8 mouse cellular contexts compared by ENCODE assay signal in genomic region chr14:61684473-61685230, GRCm38 (mm10).
DNase-seq lines count a peak whose midpoint lies in the region; ATAC-seq and TF ChIP-seq lines count a peak whose summit lies in the region.

No protein-coding gene starts in this region.

- no peaks in the 10 kb centered on the region for H3K9me3 ChIP-seq in hindbrain, embryonic 13.5 days
- H3K9me3 ChIP-seq in midbrain, embryonic 13.5 days, result no peaks in the 10 kb centered on the region

- 0 out of 2 replicates have a peak overlapping the region, but pooled peaks have one; percentile 0 for H3K4me3 ChIP-seq in cortical plate, adult 2 months (ENCODE audit: insufficient read depth, low read length)
- H3K4me3 ChIP-seq in hindbrain, embryonic 13.5 days, result peak overlapping the region; percentile 19
- H3K4me3 ChIP-seq in midbrain, embryonic 13.5 days (replicated peaks), result 0 out of 2 replicates have a peak overlapping the region, but pooled peaks have one; percentile 17

- H3K36me3 ChIP-seq in hindbrain, embryonic 13.5 days, result no peaks in the 10 kb centered on the region
- H3K36me3 ChIP-seq in midbrain, embryonic 13.5 days, result no peaks in the 10 kb centered on the region

- TF ChIP-seq CTCF in cortical plate, adult 2 months (IDR thresholded peaks at IDR 0.05; ENCODE audit: extremely low read depth, insufficient read depth, low read length), result no peak

- H3K4me1 ChIP-seq in cortical plate, adult 2 months (ENCODE audit: control insufficient read depth, insufficient read depth, low read length), result no peaks in the 10 kb centered on the region; the same call in 1 of the 2 replicates
- peaks cover 42% of the 10 kb centered on the region for H3K4me1 ChIP-seq in hindbrain, embryonic 13.5 days (replicated peaks)
- H3K4me1 ChIP-seq in midbrain, embryonic 13.5 days (replicated peaks), result peaks cover 52% of the 10 kb centered on the region

- peaks cover 66% of the 10 kb centered on the region for H3K27me3 ChIP-seq in hindbrain, embryonic 13.5 days
- peaks cover 60% of the 10 kb centered on the region for H3K27me3 ChIP-seq in midbrain, embryonic 13.5 days

- ATAC-seq in hindbrain, embryonic 13.5 days (ENCODE audit: low FRiP score), result no peak
- ATAC-seq in midbrain, embryonic 13.5 days, result no peak

- intact Hi-C loops in gastrocnemius, postnatal 14 days (cut with DNase I; ENCODE audit: low total_unique reads), result loop anchor here (5.0 kb wide), 1 partner anchor 37 kb away; no protein-coding TSS in a partner anchor

- H3K4me2 ChIP-seq in hindbrain, embryonic 13.5 days, result peak overlapping the region; percentile 92
- H3K4me2 ChIP-seq in midbrain, embryonic 13.5 days (replicated peaks), result peak overlapping the region; percentile 34

- H3K9ac ChIP-seq in hindbrain, embryonic 13.5 days, result no peak overlapping the region
- no peak overlapping the region for H3K9ac ChIP-seq in midbrain, embryonic 13.5 days (replicated peaks)

- 6% methylated on average over 26 of the region's 26 CpGs for WGBS in hindbrain, embryonic 13.5 days
- 5% methylated on average over 26 of the region's 26 CpGs for WGBS in midbrain, embryonic 13.5 days

- H3K27ac ChIP-seq in cortical plate, adult 2 months (ENCODE audit: insufficient read depth, low read length), result no peak overlapping the region
- H3K27ac ChIP-seq in hindbrain, embryonic 13.5 days, result no peak overlapping the region
- no peak overlapping the region for H3K27ac ChIP-seq in midbrain, embryonic 13.5 days

- no peak for TF ChIP-seq POLR2A in cortical plate, adult 2 months (IDR thresholded peaks at IDR 0.05; ENCODE audit: extremely low read depth, insufficient read depth, low read length)

- peak; percentile 20 to 44 for DNase-seq in kidney, postnatal 4 days
- DNase-seq in kidney, postnatal 25 days, result no peak
- DNase-seq in thymus, postnatal 4 days, result peak; percentile 69
- no peak for DNase-seq in gastrocnemius, postnatal 14 days
- DNase-seq in Muller cell, postnatal 12 days (ENCODE audit: inconsistent ontology term), result no peak

Comparison
In these comparisons a context has a peak if more than half of its experiments do, and no peak if none do; other contexts are left out.
1. DNase-seq: peak in kidney, postnatal 4 days (2 of 2) and thymus, postnatal 4 days (single experiment); none in kidney, postnatal 25 days (0 of 2), gastrocnemius, postnatal 14 days (single experiment) and Muller cell, postnatal 12 days (single experiment).
2. Peak in every context shown above with its lines, with median percentiles within 50 percentile points of each other: H3K4me3 ChIP-seq.